Mouse (Mus musculus) left cerebral cortex, postnatal 14 days (tissue): ENCODE measurements around the gene Wfdc21. TPM values are rescaled to one million over a fixed set of nuclear protein-coding genes. Genes with fewer than 3 reads are reported as not detected.

ENCODE experiments used
- DNase-seq, 2 experiments: peaks; one replicate each; pipeline ENCODE4 v3.0.0; 2021 to 2022; ENCODE audit warnings: low spot score in 2 of 2, mixed read lengths in 1 of 2
- intact Hi-C: fragments of 180-260 bp; cut with DNase I; formaldehyde crosslinking; loops from one replicate; pipeline ENCODE4 v1.15.1; 2025
- total RNA-seq, 2 experiments: library from RNA; stranded (reverse); gene quantifications; 2 replicates each; pipeline ENCODE4 v1.2.3; 2021

The Wfdc21 gene
- total RNA-seq, 2 experiments from 2014 or later = not detected

GRCm38 (mm10) chr11:83792316-83792914 is 45.7 kb downstream of the Wfdc21 start:
- DNase-seq = no peak
- intact Hi-C loops = no loop called here

- intact Hi-C loops = no loop called here
- DNase-seq = no peak
These were observed 46.5 kb downstream of the Wfdc21 start for GRCm38 (mm10) chr11:83793264-83793663.

- intact Hi-C loops = no loop called here
- peak; percentile 29 to 55 for DNase-seq
These were observed 49.4 kb downstream of the Wfdc21 start for GRCm38 (mm10) chr11:83796112-83796511.

GRCm38 (mm10) chr11:83796980-83797608 is 50.4 kb downstream of the Wfdc21 start:
- no peak for DNase-seq
- intact Hi-C loops = no loop called here

GRCm38 (mm10) chr11:83799871-83800430 is 53.2 kb downstream of the Wfdc21 start:
- intact Hi-C loops = no loop called here
- no peak for DNase-seq

GRCm38 (mm10) chr11:83802166-83802565 is 55.4 kb downstream of the Wfdc21 start:
- intact Hi-C loops = no loop called here
- DNase-seq = peak in 1 of 2 experiments; percentile 20

Other genes starting within 250 kb of the Wfdc21 start
- not detected for gene Heatr9, start 224.8 kb upstream of the Wfdc21 start, total RNA-seq
- gene Ccl5, start 216.4 kb upstream of the Wfdc21 start, total RNA-seq = not detected
- gene Ccl9, start 168.3 kb upstream of the Wfdc21 start, total RNA-seq = 1 to 10 TPM; 3.6 to 4.0 TPM
- gene Ccl6, start 153.9 kb upstream of the Wfdc21 start, total RNA-seq = 1 to 10 TPM; 1.6 to 2.1 TPM
- gene Rpl9-ps1, start 101.3 kb upstream of the Wfdc21 start, total RNA-seq = not detected
- not detected for gene Ccl3, start 97.6 kb upstream of the Wfdc21 start, total RNA-seq
- gene Ccl4, start 84.4 kb upstream of the Wfdc21 start, total RNA-seq = not detected
- not detected for gene Wfdc17, start 42.9 kb upstream of the Wfdc21 start, total RNA-seq
- 1 to 10 TPM in 1 of 2 experiments, under 1 TPM in 1; 0.97 to 3.1 TPM for gene Wfdc18, start 37.9 kb upstream of the Wfdc21 start, total RNA-seq
- 10 to 100 TPM; 12.6 to 14.8 TPM for gene Heatr6, start 6.8 kb downstream of the Wfdc21 start, total RNA-seq
- under 1 TPM in 1 of 2 experiments, not detected in 1; 0.22 TPM for gene Hnf1b, start 103.1 kb downstream of the Wfdc21 start, total RNA-seq
- 10 to 100 TPM; 11.0 to 12.0 TPM for gene Ddx52, start 195.1 kb downstream of the Wfdc21 start, total RNA-seq
- 10 to 100 TPM; 44.3 to 47.7 TPM for gene Synrg, start 217.5 kb downstream of the Wfdc21 start, total RNA-seq